Mouse (Mus musculus): Measurements from ENCODE around the gene Gm49337.
A peak's percentile ranks its signal among the peaks of the same experiment; 100 is the strongest.

The Gm49337 gene

DNA sequence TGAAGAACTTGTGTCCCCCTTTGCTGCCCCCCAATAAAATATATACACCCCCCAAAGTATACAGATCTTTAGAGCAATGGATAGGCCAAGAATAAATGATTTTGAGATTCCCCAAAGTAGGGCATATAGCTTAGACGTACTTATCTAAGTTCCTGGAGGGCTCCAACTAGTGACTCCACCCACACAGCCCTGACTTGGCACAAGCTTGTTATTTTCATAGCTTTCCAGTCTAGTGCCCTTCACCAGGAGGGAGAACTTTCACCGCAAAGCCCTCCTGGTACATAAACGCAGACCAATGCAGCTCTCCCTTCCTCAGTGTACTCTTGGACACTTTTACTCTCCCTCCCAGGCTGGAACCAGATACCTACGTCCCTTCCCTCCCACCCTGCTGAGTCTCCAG, 11.0 kb upstream of the Gm49337 start:
- DNase-seq (ENCODE audit: low read depth, low spot score), result no peak

DNA sequence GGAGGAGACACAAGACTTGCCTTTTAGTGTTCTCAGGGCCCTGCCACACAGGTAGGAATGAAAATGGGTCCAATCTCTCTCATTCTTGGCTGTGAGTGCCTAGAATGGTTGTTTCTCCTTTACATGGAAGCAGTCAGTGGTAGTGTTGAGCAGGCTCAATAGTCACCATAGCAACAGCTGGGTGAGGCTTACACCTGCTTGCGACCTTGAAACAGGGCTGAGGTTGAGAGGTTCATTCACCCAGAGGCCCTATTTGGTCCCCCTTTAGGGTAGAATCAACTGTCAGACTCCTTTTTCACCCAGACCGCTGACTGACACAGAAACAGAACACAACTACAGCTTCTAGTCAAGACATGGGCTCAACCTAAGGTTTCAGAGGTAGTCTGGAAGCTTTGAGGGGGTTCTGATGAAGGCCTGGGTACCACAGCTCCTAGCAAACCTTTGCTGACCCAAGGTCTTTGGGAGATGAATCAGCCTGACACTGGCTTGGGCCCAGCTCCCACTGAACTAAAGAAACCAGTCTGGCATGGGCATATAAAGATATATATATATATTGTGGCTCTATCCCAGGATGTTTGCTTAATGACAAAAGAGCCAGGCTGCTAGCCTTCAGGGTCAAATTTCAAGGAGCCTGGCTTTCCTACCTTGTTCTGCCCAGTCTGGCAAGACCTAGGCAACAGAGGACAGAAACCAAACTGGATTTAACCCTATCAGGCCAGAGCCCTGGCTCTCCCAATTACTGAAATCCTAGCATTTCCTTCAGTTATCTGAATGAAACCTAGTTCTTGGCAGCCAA, 8.2 kb upstream of the Gm49337 start:
- no peak for DNase-seq (ENCODE audit: low read depth, low spot score)

DNA sequence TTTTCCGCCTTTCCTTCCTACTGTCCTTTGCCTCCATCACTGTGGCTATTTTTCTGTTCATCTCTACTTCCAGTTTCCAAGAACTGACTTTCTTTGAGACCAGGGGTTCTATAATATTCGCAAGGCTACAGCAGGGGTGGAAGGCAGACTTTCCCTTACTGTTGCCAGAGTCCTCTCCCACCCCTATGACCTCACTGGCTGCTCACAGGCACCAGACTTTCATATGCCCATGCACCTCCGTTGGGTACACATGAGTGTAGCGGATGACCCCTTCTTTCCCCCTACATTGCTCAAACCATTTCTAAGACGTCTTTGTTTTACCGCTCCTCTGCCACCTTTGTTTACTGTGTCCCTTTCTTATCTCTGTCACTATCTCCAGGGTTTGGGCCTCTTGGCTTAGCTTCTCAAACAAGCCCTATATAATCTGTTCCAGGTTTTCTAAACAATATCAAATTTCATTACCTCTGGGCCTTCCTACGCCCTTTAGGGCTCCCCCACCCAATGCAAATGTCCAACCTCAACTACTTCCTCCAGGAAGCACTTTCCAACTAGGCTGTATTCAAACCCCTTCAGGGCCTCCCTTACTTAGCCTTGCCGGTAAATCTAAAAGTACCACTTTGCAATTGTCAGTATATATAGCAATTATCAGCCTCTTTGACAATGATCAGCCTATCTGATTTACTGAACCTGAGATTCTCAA, 7.3 kb upstream of the Gm49337 start:
- no peak for DNase-seq (ENCODE audit: low read depth, low spot score)

DNA sequence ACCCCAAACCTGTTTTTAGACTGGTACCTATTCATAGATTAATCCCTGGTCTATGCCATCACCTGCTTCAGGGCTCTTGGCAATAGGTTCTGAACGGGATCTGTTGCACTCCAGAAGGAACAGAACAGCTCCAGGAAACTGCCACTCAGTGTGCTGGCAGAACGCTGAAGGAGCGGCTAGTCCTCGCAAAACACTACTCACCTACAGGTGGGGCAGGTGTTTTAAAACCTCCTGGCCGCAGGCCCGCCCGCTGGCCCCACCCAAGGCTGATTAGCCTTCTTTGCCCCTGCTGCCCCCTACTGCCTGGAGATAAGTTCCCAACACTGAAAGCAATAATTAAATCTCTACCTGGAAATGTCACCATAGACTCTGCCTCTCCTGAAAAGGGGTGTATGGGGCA, 5.8 kb upstream of the Gm49337 start, which contains the start of gene Tspan1:
Tspan1 (minus strand) TSS at position 198 of the 400 bp plus-strand sequence.
- DNase-seq (ENCODE audit: low read depth, low spot score), result no peak

DNA sequence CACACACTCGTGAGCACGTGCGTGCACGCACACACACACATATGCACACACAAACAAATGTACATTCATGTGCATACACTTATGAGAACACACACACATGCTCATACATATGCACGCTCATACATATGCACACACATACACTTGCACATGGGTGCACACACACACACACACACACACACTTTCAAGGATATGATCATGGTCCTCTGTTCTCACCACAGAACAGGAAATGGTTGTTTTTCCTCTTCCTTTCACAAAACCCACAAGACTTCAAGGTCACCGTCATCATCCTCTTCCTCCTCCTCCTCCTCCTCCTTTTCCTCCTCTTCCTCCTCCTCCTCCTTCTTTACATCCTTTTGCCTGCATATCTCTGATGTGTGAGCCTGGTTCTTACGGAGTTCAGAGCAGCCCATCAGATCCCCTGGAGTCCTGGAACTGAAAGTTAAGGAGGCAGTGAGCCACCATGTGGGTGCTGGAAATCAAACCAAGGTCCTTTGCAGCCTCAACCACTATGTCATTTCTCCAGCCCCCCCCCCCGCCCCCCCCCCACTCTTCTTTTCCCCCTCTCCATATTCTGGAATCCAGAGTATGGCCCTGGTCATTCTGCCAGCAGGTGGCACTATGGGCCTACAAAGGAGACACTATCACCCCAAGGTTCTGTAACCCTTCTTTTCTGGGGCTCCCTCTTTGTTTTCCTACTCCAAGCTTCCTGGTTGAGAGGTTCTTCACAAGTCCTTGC, 4.4 kb upstream of the Gm49337 start:
- peak; percentile 21 for DNase-seq (ENCODE audit: low read depth, low spot score)

DNA sequence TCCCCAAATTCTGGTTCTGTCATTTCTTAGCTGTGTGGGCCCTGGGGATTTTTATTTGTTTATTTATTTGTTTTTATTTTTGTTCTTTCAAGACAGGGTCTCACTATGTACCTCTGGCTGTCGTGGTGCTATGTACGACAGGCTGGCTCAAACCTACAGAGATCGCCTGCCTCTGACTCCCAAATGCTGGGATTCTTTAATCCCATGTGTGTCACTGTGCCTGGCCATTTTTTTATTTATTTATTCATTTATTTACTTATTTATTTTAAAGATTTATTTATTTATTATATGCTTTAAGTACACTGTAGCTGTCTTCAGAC, 3.9 kb upstream of the Gm49337 start:
- DNase-seq (ENCODE audit: low read depth, low spot score), result no peak

DNA sequence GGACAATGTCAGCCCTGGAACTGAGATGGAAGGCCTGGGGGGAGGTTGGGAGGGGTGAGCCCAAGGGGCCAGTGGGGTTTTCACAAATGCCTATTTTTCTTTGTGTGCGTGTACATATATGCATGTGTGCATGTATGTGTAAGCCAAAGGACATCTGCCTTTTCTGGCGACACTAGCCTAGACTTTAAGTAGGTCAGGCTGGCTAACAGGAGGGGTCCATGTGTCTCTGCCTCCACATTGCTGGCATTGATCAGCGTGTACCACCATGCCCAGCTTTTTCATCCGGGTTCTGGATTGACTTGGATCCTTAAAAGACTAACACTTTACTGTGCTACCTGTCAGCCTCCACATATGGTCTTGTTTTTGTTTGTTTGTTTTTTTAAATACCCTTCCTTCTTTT, 568 bp downstream of the Gm49337 start:
- DNase-seq (ENCODE audit: low read depth, low spot score), result no peak

DNA sequence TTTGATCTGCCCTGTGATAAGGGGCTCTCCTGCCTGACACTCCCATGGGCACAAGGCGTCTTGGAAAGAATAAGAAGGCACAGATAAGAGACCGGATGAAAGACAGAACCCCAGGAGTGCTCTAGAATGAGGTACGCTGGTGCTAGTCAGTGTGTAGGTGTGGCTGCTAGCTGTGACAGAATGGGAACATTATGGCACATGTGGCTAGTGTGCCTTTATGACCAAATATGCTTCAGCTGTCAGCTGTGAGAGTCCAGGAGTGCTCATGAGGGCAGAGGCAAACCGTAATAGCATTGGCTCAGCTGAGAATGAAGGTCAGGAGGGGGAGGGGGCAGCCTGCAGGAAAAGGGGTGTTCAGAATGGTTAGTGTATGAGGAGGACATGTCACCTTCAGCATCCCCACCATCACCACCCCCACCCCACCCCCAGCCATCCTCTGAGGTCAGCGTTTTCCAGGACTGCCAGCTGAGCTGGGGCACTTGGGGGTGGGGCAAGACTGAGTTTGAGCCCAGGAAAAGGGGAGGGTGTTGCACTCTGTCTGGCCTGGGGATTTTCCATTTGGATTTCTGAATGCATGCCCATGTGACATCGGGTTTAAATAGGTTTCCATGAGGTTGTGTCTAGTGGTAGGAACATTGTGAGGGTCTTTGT, 1.4 kb downstream of the Gm49337 start:
- DNase-seq (ENCODE audit: low read depth, low spot score), result no peak

DNA sequence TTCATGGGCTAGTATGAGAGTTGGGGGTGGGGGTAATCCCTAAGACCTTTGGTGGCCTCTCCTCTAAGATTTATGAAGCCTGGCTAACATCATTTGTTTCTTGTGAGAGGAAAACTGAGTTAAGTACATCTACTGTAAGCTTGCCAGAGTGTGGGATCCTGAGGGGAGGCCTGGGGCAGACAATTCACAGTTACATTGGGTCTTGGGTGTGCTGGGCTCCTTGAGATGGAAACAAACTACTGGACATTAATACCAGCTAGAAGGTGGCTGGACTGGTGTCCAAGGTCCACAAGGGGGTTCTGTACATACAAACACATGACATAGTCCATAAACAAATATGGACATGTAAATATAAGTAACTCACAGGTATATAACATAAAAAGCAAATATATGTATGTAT, 2.0 kb downstream of the Gm49337 start:
- DNase-seq (ENCODE audit: low read depth, low spot score), result no peak

DNA sequence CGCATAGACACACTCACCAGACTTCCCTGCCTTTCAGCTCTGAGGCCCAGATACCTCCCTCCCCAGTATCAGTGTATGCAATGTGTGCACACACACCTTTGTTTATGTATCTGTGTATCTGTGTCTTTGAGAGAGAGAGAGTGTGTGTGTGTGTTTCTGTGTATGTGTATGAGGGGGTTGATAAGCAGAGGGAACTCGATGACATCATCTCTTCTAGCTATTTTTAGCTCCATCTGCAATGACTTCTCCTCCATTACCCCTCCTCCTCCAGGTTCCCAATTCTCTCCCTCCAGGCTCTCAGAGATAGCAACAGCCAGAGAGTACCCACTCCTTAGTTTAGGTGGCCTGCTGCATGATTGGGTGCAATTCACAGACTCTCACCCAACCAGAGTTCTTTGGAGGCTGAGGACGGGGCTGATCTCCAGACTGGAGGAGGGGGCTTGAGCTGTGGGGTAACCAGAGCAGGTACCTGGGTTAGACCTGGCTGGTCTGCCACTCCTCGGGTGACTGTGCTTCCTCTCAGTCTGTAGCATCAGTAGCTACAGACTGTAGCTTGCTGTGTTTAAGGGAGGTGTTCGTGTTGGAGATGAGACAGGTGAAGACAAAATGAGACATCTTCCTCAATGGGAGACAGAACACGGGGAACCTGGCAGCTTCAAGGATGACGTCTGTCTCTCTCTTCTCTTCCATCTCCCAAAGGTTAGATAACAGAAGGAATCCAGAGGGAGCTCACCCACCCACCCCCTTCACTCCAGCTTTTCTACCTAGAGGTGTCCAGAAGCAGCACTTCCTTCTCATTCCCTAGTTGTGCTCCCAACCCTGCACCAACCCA, 2.7 kb downstream of the Gm49337 start:
- DNase-seq (ENCODE audit: low read depth, low spot score), result no peak

DNA sequence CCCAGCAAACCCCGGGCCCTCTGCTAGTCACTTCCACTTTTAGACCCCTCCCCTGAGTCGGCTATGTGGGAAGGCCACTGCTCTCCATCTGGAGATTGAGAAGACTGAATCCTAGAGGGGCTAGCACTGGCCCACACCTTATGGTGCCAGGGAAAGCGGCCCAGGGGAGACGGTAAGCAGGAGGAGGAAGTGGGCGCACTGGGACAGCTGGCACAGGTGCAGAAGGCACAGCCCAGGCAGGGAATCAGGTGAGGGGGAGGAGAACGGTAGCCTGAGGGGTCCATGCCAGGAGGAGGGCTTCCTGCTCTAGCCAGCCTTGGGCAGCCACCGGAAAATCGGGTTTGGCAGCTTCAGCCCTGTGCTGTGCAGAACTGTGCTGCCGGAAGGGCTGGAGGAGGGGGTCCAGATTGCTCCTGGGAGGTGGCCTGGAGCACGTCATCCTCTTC, 3.4 kb downstream of the Gm49337 start:
- DNase-seq (ENCODE audit: low read depth, low spot score), result no peak

DNA sequence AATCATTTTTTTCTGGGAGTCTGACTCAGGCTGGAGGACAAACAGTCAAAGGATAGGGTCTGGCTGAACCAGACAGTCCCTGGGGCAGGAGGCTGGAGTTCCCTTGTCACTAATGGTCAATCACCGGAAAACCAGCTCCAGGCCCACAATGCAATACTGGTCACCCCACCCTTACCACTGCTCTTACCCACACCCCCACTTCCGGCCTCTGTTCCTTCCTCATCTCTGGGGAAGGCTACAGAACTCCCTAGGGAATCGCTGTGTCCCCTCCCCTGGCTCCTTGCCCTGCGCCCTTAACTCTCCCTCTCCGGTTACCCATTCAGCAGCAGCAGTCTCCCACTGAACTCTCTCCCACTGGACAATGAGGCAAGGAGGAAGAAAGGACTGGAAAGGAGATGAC, 4.0 kb downstream of the Gm49337 start:
- no peak for DNase-seq (ENCODE audit: low read depth, low spot score)

DNA sequence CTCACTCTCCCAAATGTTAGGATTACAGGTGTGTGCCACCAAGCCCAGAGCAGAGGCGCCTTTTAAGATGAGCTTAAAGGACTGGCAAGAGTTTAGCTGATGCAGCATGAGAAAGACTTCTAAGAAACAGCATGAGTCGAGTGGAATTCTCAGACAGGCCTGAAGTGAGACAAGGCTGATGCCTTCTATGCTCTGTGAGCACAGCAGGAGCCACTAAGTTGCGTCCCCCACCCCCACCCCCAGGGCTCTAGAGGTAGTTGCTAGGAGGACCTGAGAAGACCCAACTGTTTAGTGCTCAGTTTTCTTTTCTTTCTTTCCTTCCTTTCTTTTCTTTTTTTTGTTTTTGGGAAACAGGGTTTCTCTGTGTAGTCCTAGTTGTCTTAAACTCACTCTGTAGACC, 8.9 kb downstream of the Gm49337 start:
- DNase-seq (ENCODE audit: low read depth, low spot score), result no peak

DNA sequence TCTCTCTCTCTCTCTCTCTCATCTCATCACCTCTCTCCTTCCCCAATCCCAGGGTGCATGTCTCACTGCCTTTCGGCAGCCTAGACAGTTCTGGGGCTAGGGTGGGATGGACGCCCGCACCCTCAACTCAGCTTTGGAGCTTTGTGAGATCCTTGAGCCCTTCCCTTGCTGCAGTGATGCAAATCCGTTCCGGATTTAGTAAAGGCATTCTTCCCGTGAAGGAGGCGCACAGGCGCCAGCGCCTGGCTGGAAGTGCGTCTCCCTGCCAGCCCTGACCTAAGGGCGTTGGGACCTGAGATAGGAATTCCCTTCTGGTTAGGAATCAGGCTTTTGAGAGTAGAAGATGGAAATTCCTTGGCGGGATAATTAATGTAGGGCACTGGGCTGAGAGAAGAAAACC, 9.6 kb downstream of the Gm49337 start:
- DNase-seq (ENCODE audit: low read depth, low spot score), result no peak

DNA sequence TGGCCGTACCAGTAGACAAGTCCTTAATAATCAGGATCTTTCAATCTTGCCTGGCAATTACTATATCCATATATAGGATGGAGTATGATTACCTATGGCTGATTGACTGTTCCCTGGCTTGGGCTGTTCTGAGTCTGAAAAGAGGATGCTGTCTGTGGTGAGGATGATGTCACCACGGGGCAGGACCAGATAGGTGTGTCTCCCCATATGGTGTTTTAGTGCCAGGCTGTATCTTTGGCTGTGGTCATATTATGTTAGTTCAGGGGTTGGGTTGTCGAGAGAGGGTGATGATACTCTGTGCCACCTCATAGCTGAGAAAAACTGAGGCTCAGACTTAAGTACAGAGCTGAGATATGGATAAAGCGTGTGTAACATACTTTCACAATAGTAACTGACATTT, 11.9 kb downstream of the Gm49337 start:
- no peak for DNase-seq (ENCODE audit: low read depth, low spot score)

DNA sequence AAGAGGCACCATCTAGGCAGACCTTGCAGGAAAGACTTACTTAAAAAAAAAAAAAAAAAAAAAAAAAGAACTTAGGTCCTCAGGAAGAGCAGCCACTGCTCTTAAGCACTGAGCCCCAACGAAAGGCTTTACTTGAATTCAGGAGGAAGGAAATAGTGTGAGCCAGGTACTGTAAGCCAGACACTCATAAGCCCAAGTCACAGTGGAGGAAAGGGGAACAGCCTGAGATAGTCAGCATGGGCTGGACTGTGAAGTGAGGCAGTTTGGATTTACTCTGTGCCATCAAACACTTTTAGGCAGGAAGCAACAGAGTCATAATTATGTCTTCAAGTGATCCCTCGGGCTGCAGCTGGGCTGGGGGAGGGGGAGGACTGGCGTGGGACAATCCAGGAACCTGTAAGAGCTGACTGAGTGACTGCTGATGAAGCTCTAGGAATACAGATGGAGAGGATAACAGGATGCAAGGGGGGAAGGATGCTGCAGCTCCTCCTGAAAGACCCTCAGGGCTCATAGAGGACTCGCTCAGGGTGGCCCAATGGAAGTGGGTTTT, 19.2 kb downstream of the Gm49337 start:
- no peak for DNase-seq (ENCODE audit: low read depth, low spot score)

DNA sequence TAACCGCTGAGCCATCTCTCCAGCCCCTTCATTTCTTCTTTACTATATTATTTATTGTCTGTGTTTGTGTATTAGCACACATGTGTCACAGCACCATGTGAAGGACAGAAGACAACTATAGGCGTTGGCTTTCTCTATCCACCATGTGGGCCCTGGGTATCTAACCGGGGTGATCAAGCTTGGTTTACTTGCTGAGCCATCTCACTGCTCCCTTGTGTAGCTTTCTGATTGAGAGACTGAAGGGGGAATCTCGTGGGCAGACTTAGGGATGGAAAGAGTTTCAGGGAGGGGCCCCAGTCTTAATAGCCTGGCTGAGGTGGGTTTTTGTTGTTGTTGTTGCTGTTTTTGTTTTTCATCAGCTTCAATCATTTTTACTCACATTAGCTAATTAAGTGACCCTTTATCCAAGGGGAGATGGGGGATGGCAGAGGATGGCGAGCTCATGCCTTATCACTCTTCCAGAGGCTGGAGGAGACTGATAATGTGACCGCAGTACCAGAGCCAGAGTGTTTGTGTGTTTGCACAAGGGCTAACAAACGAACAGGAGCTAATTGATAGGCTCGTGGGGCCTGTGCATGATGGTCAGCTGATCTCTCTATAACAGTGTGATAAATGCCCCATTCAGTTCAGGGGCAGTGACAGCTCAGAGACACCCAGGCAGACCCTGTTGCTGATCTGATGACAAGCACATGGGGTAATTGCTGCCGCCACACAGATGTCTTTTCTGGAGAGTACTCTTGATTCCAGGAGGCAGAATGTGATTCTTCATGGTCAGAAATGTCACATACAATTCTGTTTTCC, 20.6 kb downstream of the Gm49337 start:
- DNase-seq (ENCODE audit: low read depth, low spot score), result peak; percentile 34

DNA sequence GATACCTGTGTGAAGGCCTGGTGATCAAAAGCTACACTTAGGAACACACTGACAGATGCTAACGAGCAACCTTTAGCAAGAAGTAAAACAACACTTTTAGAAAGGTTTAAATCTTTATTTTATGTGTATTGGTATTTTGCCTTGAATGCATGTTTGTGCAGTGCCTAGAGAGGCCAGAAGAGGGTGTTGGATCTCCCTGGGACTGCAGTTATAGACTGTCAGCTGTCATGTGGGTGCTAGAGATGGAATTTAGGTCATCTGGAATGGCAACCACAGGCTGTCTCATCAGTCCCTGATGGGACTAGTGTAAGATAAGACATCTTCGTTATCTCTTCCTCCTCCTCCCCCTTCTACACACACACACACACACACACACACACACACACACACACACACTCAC, 25.2 kb downstream of the Gm49337 start:
- DNase-seq (ENCODE audit: low read depth, low spot score), result no peak

DNA sequence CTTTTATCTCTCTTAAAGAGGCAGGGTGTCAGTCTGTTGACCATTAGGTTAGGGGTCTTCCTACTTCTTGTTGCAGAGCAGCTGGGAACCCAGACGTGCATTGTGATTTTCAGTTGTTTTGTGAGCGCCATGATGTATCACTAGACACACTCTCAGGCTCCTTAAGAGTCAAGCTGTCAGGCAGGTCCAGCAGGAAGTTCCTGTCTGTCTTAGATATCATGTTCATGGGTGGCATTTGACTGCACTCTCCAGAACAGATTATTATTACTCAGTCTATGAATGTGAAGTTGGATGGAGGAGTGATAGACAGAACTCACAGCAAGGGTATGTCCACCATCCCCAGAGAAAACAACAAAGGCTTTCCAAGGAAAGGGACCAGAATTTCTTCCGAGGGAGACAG, 31.2 kb downstream of the Gm49337 start:
- DNase-seq (ENCODE audit: low read depth, low spot score), result no peak

DNA sequence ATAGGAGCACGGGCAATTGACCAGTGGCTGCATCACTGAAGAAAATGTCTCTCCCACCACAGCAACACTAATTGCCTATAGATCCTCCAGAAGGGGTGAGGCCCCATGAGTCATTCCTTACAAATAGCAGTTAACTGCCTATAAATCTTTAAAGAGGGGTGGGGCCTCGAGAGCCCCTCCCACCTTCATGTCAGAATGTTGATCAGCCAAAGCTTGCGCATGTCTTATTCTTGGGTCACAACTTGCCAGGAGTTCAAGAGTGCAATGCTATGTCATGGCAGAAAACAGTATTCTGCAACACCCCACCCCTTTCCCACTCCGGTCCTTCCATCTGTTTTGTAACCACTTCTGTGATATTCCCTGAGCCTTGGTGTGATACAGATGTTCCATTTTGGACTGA, 33.3 kb downstream of the Gm49337 start:
- no peak for DNase-seq (ENCODE audit: low read depth, low spot score)
